Mouse (Mus musculus) CH12.LX (cell line): ENCODE results near the gene Timm13. TPM values are rescaled to one million over a fixed set of nuclear protein-coding genes. Genes with fewer than 3 reads are reported as not detected.

Experiments used
- DNase-seq: peaks from one replicate; pipeline ENCODE4 v3.0.0-alpha.2; 2013; ENCODE audit errors: extremely low read depth
- H3K27ac ChIP-seq: 2 replicates; pipeline ENCODE4 v1.5.1; 2012; ENCODE audit warnings: low read depth, mild to moderate bottlenecking, control low read depth, moderate library complexity; ENCODE audit not compliant: insufficient read depth
- H3K27me3 ChIP-seq: replicated peaks from 2 replicates; pipeline ENCODE3; 2012; ENCODE audit warnings: inconsistent platforms
- H3K36me3 ChIP-seq, 2 experiments: replicated peaks in 1 of 2; 2 replicates each; pipeline versions ENCODE3 to v1.6.1; 2012; ENCODE audit warnings: inconsistent platforms in 1 of 2, low read length in 1 of 2, mild to moderate bottlenecking in 1 of 2, mixed read lengths in 1 of 2, moderate library complexity in 1 of 2; ENCODE audit not compliant: control insufficient read depth in 1 of 2, insufficient read depth in 1 of 2
- H3K4me1 ChIP-seq, 2 experiments: 2 replicates each; pipeline ENCODE4 v1.6.1; 2012; ENCODE audit warnings: inconsistent platforms in 1 of 2, moderate library complexity in 1 of 2; ENCODE audit not compliant: insufficient read depth in 2 of 2, control insufficient read depth in 1 of 2
- H3K4me2 ChIP-seq: 2 replicates; pipeline ENCODE4 v1.6.1; 2012; ENCODE audit warnings: low read depth, mild to moderate bottlenecking, control low read depth; ENCODE audit not compliant: poor library complexity, insufficient read depth, severe bottlenecking
- H3K4me3 ChIP-seq, 3 experiments: fragments of 150-350 bp in 1 of 3; sonication (generic) in 1 of 3; replicated peaks in 1 of 3; 2 replicates each; pipeline versions ENCODE3 to v1.5.1; 2011 to 2012; ENCODE audit warnings: low read depth in 2 of 3, low read length in 2 of 3, mild to moderate bottlenecking in 2 of 3, moderate library complexity in 2 of 3, control low read depth in 1 of 3, improper control_type of control experiment in 1 of 3, inconsistent platforms in 1 of 3, mixed read lengths in 1 of 3; ENCODE audit not compliant: poor library complexity in 1 of 3
- H3K79me2 ChIP-seq: replicated peaks from 2 replicates; pipeline ENCODE4 v1.6.1; 2012; ENCODE audit warnings: mild to moderate bottlenecking, moderate library complexity; ENCODE audit not compliant: control insufficient read depth, poor library complexity, insufficient read depth, severe bottlenecking; ENCODE audit errors: extremely low read depth
- H3K9ac ChIP-seq: 2 replicates; pipeline ENCODE4 v1.6.1; 2012; ENCODE audit warnings: low read depth, mild to moderate bottlenecking, control low read depth, moderate library complexity; ENCODE audit not compliant: insufficient read depth
- H3K9me3 ChIP-seq: replicated peaks from 2 replicates; pipeline ENCODE3; 2012; ENCODE audit warnings: low read length, inconsistent platforms, mixed read lengths
- CHD1 ChIP-seq: IDR thresholded peaks from 2 replicates; pipeline ENCODE4 v1.6.1; 2012; ENCODE audit warnings: low read depth, low read length, improper control_type of control experiment, inconsistent platforms
- CTCF ChIP-seq, 2 experiments: IDR thresholded peaks in 1 of 2; conservative IDR thresholded peaks in 1 of 2; 2 replicates each; pipeline ENCODE4 v1.5.1; 2011 to 2012; ENCODE audit warnings: low read depth in 2 of 2, low read length in 2 of 2, improper control_type of control experiment in 1 of 2, inconsistent platforms in 1 of 2, mild to moderate bottlenecking in 1 of 2, moderate library complexity in 1 of 2
- ELF1 ChIP-seq: IDR thresholded peaks from 2 replicates; pipeline ENCODE4 v1.6.1; 2014; ENCODE audit warnings: low read depth, mild to moderate bottlenecking, inconsistent platforms, low read length, improper control_type of control experiment
- JUN ChIP-seq: IDR thresholded peaks from 2 replicates; pipeline ENCODE4 v1.6.1; 2011; ENCODE audit warnings: low read depth, mild to moderate bottlenecking, low read length, improper control_type of control experiment, moderate library complexity; ENCODE audit not compliant: insufficient read depth
- MAFK ChIP-seq: IDR thresholded peaks from 2 replicates; pipeline ENCODE4 v1.6.1; 2011; ENCODE audit warnings: low read length, improper control_type of control experiment; ENCODE audit not compliant: insufficient replicate concordance
- MEF2A ChIP-seq: IDR thresholded peaks from 2 replicates; pipeline ENCODE4 v1.6.1; 2014; ENCODE audit warnings: low read depth, mild to moderate bottlenecking, inconsistent platforms, low read length, improper control_type of control experiment, borderline replicate concordance
- MYC ChIP-seq: IDR thresholded peaks from 2 replicates; pipeline ENCODE4 v1.6.1; 2011; ENCODE audit warnings: low read depth, mild to moderate bottlenecking, improper control_type of control experiment, low read length
- RAD21 ChIP-seq: IDR thresholded peaks from 2 replicates; pipeline ENCODE4 v1.6.1; 2011; ENCODE audit warnings: low read depth, mild to moderate bottlenecking, low read length, improper control_type of control experiment, moderate library complexity
- SMC3 ChIP-seq: IDR thresholded peaks from 2 replicates; pipeline ENCODE4 v1.6.1; 2011; ENCODE audit warnings: low read depth, low read length, improper control_type of control experiment
- ZKSCAN1 ChIP-seq: IDR thresholded peaks from 2 replicates; pipeline ENCODE4 v1.6.1; 2012; ENCODE audit warnings: low read depth, inconsistent platforms, low read length, improper control_type of control experiment, borderline replicate concordance
- ZMIZ1 ChIP-seq: IDR thresholded peaks from 2 replicates; pipeline ENCODE4 v1.6.1; 2012; ENCODE audit warnings: low read depth, mild to moderate bottlenecking, inconsistent platforms, low read length, improper control_type of control experiment
- dilution Hi-C: fragments of 300-500 bp; cut with MboI; formaldehyde crosslinking; loops from 2 replicates; pipeline ENCODE4 v1.14.3; 2020; ENCODE audit warnings: low sequenced_read_pairs; ENCODE audit not compliant: extremely low pct_unique_long_range_greater_than_20kb, extremely low pct_ligation_motif_present
- in situ Hi-C: fragments of 300-500 bp; cut with MboI; formaldehyde crosslinking; loops from 3 replicates; pipeline ENCODE4 v1.14.3; 2019; ENCODE audit warnings: low sequenced_read_pairs, low pct_ligation_motif_present, low pct_unique_long_range_greater_than_20kb, mixed read lengths
- polyA plus RNA-seq: library from polyadenylated mRNA; unstranded; fragments of >175 nt; gene quantifications from 2 replicates; pipeline ENCODE4 v1.2.1, GENCODE M21; 2012; ENCODE audit warnings: low read depth; ENCODE audit not compliant: insufficient read length
- total RNA-seq, 2 experiments: library from RNA; depleted of rRNA; stranded (reverse); fragments of 300-350 nt in 1 of 2; fragments of >200 nt in 1 of 2; gene quantifications; 2 replicates each; pipeline ENCODE4 v1.2.3; 2012 to 2014

Gene Timm13
- total and polyA plus RNA-seq, 3 experiments, result 137 to 292 (median 279) TPM

GRCm38 (mm10) chr10:80876028-80876427 is 24.7 kb downstream of the Timm13 start:
- no peak overlapping the region for H3K27ac ChIP-seq
- dilution Hi-C loops (no loop called here), in situ Hi-C loops (loop anchor here (5.0 kb wide), 1 partner anchor 129 kb away; no protein-coding TSS in a partner anchor)
- DNase-seq, result peak; percentile 61
- no peak overlapping the region for H3K9ac ChIP-seq
- H3K4me3 ChIP-seq, result no peak overlapping the region
- no peaks in the 10 kb centered on the region for H3K36me3 ChIP-seq
- H3K27me3 ChIP-seq, result peaks cover 26% of the 10 kb centered on the region
- peaks cover 10% of the 10 kb centered on the region in 2 experiments for H3K4me1 ChIP-seq
- no peaks in the 10 kb centered on the region for H3K79me2 ChIP-seq
- TF ChIP-seq CTCF (conservative IDR thresholded peaks at IDR 0.05 in 1 of 2, IDR thresholded peaks at IDR 0.05 in 1 of 2; ENCODE audit: low read depth in 2 of 2, low read length in 2 of 2) (peak; percentile 79 to 80), RAD21 (peak; percentile 65), JUN (no peak), SMC3 (peak; percentile 82)
- H3K9me3 ChIP-seq, result no peaks in the 10 kb centered on the region
- H3K4me2 ChIP-seq, result no peak overlapping the region

DNA sequence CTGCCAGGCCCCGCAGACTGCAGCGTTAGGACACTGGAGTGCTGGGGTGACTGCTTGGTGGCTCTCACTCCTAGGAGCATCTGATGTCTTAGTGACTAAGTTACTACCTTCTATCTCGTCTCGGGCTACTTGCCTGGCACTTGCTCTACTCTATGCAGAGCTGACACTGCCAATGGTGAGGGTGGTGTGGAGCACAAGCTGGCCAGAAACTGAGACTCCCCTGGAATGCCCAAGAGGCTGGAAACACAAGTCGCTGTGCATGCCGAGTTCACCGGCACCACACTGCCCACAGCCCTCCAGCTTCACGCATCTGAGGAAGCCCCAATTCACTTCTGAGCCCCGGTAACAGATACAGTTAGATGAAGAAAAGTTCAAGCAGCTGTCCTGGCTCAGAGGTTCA is 26.7 kb downstream of the Timm13 start:
- no peak overlapping the region for H3K4me2 ChIP-seq
- peaks cover 0 to 2% of the 10 kb centered on the region in 2 experiments for H3K36me3 ChIP-seq
- H3K79me2 ChIP-seq, result no peaks in the 10 kb centered on the region
- no peak for DNase-seq
- in situ Hi-C loops, result no loop called here
- dilution Hi-C loops, result no loop called here
- H3K27ac ChIP-seq, result no peak overlapping the region
- no peaks in the 10 kb centered on the region for H3K9me3 ChIP-seq
- H3K4me3 ChIP-seq, result no peak overlapping the region
- H3K9ac ChIP-seq, result no peak overlapping the region
- peaks cover 22% of the 10 kb centered on the region for H3K27me3 ChIP-seq
- TF ChIP-seq MYC (no peak), ZKSCAN1 (no peak)
- H3K4me1 ChIP-seq, result peaks cover 9 to 10% of the 10 kb centered on the region in 2 experiments

DNA sequence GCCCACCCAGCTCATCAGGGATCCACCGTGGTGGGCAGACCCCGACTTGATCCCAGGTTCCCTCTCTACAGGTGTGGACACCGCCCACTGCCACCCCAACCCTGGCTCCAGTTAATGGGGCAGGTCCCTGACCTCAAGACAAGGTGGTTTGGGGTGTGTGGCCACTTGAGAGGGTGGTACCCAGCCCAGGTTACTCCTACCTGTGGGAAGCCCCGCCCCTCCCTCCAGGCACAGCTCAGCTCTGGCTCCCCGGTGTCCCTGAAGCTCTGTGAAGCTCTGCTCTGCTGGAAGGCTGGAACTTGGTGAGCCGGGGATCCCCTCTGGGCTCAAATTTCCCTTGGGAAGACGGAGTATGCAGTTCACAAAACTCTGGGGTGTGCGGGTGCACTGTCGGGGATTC is 29.2 kb downstream of the Timm13 start, which contains the start of gene Tmprss9:
Tmprss9 (plus strand) TSS at position 268 of the 400 bp plus-strand sequence.
- in situ Hi-C loops, result no loop called here
- dilution Hi-C loops, result no loop called here

More for the DNA sequence above, 29.2 kb downstream of the Timm13 start, which contains the start of gene Tmprss9:
- no peak within 1 kb of the TSS for H3K27ac ChIP-seq
- peaks cover 5% of the 10 kb centered on the region for H3K27me3 ChIP-seq
- no peak for DNase-seq
- peaks cover 3 to 4% of the 10 kb centered on the region in 2 experiments; a peak in 3 of 4 replicates for H3K4me1 ChIP-seq
- no peaks in the 10 kb centered on the region for H3K79me2 ChIP-seq
- no peak within 1 kb of the TSS for H3K9ac ChIP-seq
- no peak within 1 kb of the TSS for H3K4me3 ChIP-seq
- H3K4me2 ChIP-seq, result no peak within 1 kb of the TSS
- peaks cover 14 to 25% of the 10 kb centered on the region in 2 experiments for H3K36me3 ChIP-seq
- no peak for TF ChIP-seq ELF1
- no peak for TF ChIP-seq CTCF (conservative IDR thresholded peaks at IDR 0.05 in 1 of 2, IDR thresholded peaks at IDR 0.05 in 1 of 2; ENCODE audit: low read depth in 2 of 2, low read length in 2 of 2)
- TF ChIP-seq JUN, result no peak
- TF ChIP-seq MAFK, result no peak
- TF ChIP-seq ZMIZ1, result no peak
- TF ChIP-seq CHD1, result no peak
- no peak for TF ChIP-seq MEF2A
- H3K9me3 ChIP-seq, result no peaks in the 10 kb centered on the region
